Mouse (Mus musculus): ENCODE data around the gene Nav2.

GRCm38 (mm10) chr7:49523729-49524128 is 615.2 kb downstream of the Nav2 start:
- TF ChIP-seq CTCF (IDR thresholded peaks at IDR 0.05; ENCODE audit: low read depth) (no peak), EP300 (optimal IDR thresholded peaks at IDR 0.05) (no peak)
